Mouse (Mus musculus): ENCODE results near the gene Lef1. TPM values are rescaled to one million over a fixed set of nuclear protein-coding genes. Genes with fewer than 3 reads are reported as not detected.

The Lef1 gene
- total RNA-seq, 1 experiment from 2014 or later: not detected

DNA sequence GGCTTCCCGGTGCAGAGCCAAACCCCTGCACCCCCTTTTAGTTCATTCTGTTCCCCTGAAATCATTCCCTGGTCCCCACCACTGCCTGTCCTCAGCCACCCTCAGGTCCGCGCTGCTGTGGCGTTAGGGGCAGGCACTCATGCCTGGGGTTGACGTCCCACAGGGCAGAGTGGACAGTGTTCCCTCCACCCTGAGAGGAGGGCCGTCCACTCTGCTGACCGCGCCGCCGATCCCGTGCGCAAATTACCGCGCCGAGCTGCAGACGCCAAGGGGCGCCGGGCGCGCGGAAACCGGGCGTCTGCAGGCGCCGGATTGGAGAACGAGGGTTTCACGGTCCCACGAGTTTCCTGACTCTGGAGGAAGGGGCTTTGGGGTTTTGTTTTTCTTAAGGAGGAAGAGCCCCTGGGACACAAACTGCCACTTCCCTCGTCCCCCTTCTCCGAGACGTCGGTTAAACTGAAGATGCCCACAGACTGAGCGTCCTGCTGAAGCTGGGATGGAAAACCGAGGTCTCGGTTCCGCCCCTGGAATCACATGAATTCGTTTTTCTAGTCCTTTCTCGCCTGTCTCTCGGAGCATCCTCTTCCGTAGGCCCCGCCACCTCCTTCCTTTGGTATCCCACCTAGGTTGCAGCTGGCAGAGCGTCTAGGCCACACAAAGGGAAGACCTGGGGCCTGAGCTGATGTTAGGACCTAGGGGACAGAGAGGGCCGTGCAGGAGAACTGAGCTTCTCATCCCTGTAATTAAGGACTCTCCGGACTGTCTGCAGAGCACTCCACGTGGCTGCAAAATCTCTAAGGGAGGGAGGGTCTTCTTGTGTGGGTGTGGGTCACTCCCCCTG is 3.6 kb upstream of the Lef1 start:
- no peak for ATAC-seq (replicated peaks; ENCODE audit: low read depth, poor library complexity, severe bottlenecking)

DNA sequence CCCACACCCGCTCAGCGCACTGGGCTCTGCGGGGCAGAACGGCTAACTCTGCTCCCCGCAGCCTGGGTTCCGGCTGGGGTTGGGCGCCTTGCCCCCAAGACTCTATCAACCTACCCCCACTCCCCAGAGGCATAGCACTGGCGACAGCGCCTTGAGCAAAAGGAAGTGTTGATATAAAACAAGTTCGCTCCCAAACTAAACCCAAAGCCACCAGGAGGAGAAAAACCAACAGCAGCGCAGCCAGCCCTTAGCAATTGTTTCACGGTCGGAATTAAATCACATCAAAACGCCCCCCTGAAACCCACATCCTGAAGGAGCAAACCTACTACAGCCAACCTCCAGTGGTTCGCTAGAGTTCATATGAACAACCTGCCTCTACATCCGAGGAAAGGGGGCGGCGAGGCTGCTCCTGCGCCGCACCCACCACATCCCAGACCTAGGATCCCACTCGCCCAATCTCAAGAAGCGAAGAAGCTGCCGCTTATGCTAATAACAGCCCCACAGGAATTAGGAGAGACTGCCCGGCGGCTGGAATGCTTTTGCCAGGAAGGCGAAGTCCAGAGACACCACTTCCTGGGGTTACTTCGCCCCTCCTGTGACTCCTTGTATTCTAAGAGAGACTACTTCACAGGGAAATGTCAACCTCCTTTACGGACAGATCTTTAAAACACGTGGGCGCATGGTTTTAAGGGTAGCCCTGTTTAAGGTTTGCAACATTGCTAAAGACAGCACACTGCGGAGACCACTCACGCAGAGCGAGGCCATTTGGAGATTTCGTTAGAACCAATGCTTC is 2.8 kb upstream of the Lef1 start:
- no peak for ATAC-seq (replicated peaks; ENCODE audit: low read depth, poor library complexity, severe bottlenecking)

DNA sequence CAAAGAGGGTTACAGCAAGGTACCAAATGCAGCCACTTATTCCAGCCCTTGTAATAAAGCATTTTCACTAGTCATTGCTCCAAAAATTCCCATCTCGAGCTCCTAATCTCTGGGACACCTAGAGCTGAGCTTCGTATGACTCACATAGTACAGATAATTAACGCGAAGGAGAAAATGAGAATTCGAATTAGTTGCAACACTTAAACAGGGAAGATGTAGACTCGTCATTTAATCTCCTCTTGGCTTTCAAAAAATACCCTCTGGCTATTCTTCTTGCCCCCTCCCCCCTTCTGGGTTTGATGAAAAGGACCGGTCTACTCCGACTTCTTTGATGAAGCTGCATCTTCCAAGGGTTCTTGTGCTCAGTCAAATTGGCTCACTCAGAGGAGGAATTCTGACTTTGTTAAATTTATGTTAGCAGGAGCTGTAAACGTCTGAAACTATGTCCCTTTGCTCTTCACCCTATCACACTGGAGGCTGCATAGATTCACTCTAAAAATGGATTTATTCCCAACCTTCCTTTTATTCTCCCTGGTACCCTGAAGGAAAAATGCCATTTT is 2.1 kb upstream of the Lef1 start:
- no peak for ATAC-seq (replicated peaks; ENCODE audit: low read depth, poor library complexity, severe bottlenecking)

GRCm38 (mm10) chr3:131109066-131109685 is 1.1 kb upstream of the Lef1 start:
- no peak for ATAC-seq (replicated peaks; ENCODE audit: low read depth, poor library complexity, severe bottlenecking)

- ATAC-seq (replicated peaks; ENCODE audit: low read depth, poor library complexity, severe bottlenecking): no peak
Measured at GRCm38 (mm10) chr3:131109686-131110070, 593 bp upstream of the Lef1 start.

- 0 out of 2 replicates have a peak, but pooled peaks have one; percentile 12 for ATAC-seq (replicated peaks; ENCODE audit: low read depth, poor library complexity, severe bottlenecking)
Measured at GRCm38 (mm10) chr3:131111151-131111850, 1.0 kb downstream of the Lef1 start.

DNA sequence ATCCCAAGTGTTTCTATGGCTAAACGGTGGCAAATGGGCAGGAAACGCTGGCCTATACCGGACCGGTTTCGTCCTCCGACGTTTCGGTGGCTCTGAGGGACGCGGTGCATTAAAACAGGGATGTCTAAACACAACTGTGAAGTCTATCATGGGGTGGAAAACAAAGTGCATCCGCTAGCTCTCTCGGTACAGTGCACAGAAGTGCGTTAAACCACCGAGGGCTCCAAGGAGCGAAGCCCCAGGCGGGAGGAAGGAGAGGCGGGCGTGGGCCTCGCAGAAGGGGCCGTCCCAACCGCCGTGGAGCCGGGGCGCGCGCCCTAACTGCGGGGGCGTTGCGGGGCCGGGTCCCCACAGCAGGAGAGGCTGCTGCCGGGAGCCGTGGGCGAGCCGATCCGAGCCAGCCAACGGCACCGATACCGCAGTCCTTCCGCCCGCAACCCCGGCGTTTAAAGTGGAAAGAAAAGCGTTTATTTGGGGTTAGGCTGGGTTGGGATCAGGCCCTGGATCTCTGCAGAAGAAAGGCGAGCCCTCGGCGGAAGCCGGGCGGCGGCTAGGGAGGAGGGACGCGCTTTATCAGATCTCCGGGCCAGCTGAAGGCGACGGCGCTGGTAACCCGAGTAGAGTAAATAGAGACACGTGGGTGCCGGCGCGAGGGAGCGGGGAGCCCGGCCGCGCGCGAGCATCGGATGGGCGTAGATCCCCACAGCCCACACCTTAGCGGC is 1.7 kb downstream of the Lef1 start:
- peak; percentile 74 for ATAC-seq (replicated peaks; ENCODE audit: low read depth, poor library complexity, severe bottlenecking)

GRCm38 (mm10) chr3:131112573-131112955 is 2.3 kb downstream of the Lef1 start:
- no peak for ATAC-seq (replicated peaks; ENCODE audit: low read depth, poor library complexity, severe bottlenecking)

DNA sequence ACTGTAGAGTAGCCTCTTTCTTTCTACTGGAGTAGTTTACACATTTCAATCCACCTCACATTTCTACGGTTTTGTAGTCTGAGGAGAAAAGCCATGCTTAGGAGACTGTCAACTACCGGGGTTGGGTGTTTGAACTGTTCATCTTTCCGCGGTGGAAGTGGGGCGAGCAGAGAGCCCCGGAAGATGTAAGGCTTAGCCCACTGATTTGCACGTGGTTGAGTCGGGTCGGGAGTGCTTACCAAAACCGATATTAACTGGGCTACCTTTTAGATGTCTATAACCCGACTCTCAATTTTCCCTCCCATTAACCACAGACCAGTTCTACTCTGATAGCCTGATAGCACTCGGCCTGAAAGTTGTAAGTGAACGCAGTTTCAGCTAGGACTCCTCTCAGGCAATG is 2.8 kb downstream of the Lef1 start:
- peak; percentile 10; the same call in 1 of the 2 replicates for ATAC-seq (replicated peaks; ENCODE audit: low read depth, poor library complexity, severe bottlenecking)

DNA sequence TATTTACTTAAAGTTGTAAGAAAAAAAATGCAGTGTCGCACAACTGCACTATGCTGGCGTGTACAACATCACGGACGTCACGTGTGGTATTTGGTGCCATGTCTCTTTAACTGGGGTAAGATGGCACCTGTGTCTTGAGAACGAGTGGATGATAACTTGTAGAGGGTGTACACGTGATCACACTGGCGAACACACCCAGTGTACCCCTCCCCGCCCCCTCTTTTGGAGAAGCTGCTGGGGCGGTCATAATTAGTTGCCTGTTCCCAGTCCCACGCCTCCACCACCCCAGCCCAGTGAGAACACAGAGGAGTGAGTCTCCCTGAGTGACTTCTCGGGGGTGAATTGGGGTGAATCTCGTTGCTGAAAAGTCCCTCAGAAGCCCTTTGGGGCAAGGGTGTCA is 5.8 kb downstream of the Lef1 start:
- no peak for ATAC-seq (replicated peaks; ENCODE audit: low read depth, poor library complexity, severe bottlenecking)

GRCm38 (mm10) chr3:131117352-131117751 is 7.1 kb downstream of the Lef1 start:
- ATAC-seq (replicated peaks; ENCODE audit: low read depth, poor library complexity, severe bottlenecking): no peak

DNA sequence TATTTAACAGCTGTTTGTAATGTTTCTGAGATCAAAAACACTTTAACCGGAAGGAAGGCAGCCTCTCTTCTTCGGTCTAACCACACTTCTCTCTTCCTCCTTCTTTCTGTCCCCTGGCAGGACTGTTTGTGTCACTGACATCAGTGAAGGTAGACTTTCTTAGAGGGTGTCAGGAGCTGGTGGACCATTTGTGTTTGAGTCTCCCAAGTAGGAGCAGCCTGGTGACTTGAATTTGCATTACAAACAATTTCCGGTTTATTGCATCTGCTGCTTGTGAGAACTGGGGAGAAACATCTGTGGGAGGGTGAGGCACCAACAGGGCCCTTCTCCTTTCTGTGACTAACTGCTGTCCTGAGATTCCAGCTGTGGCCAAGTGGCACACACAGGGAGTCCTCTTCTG is 7.6 kb downstream of the Lef1 start:
- peak; percentile 41; the same call in 1 of the 2 replicates for ATAC-seq (replicated peaks; ENCODE audit: low read depth, poor library complexity, severe bottlenecking)

GRCm38 (mm10) chr3:131119435-131119834 is 9.2 kb downstream of the Lef1 start:
- no peak for ATAC-seq (replicated peaks; ENCODE audit: low read depth, poor library complexity, severe bottlenecking)

DNA sequence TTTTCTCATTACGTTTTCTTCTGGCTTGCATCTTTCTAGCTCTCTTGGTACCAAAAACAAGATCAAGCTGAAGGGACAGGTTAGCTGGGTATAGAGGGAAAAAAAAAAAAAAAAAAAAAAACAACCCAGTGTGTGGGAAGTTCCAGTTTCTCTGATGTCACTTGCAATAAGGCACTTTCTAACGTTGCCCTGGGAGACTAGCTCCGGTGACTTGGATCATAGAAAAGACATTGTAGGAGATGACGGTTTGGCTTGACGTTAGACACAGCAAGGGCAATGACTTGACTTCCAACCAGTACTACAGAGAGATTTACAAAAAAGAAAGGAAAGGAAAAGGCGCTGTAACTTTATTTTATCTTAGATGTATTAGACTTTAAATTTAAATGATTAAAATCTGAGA is 13.2 kb downstream of the Lef1 start:
- ATAC-seq (replicated peaks; ENCODE audit: low read depth, poor library complexity, severe bottlenecking): no peak

DNA sequence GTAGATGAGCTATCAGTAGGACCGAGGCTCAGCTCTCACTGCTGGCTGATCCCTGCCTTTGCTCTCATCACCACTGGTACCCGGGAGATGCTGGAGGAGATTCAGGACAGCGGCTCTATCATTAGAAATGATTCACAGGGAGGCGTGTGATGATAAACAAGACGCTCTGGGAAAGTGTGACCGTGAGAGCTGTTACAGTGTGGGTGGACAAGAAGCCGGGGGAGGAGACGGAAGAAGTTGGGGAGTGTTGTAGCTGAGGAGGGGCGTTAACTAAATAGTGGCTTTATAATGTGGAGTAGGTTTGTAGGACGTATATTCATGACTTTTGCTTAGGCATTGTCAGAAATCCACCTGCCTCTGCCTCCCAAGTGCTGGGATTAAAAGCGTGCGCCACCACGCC is 15.6 kb downstream of the Lef1 start:
- ATAC-seq (replicated peaks; ENCODE audit: low read depth, poor library complexity, severe bottlenecking): no peak

- ATAC-seq (replicated peaks; ENCODE audit: low read depth, poor library complexity, severe bottlenecking): no peak
Measured at GRCm38 (mm10) chr3:131126438-131126837, 16.2 kb downstream of the Lef1 start.

DNA sequence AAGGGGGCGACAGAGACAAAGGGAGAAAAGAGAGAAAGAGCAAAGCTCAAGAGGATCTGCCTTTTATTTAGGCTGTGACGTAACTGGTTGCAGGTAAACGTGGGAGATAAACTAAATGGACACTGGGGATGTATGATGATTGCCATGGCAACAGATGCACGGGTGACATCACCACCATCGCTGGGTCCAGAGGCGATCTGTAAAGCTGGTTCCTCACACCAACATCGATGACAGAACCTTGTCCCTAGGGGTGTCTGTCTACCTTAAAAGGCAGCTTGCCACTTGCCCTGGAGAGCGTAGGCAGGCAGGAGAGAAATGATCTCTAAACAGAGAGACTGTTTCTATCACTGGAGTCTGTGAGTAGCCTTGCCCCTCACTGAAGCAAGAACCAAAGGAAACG is 23.7 kb downstream of the Lef1 start:
- ATAC-seq (replicated peaks; ENCODE audit: low read depth, poor library complexity, severe bottlenecking): no peak

- ATAC-seq (replicated peaks; ENCODE audit: low read depth, poor library complexity, severe bottlenecking): no peak
Measured at GRCm38 (mm10) chr3:131135434-131135833, 25.2 kb downstream of the Lef1 start.

DNA sequence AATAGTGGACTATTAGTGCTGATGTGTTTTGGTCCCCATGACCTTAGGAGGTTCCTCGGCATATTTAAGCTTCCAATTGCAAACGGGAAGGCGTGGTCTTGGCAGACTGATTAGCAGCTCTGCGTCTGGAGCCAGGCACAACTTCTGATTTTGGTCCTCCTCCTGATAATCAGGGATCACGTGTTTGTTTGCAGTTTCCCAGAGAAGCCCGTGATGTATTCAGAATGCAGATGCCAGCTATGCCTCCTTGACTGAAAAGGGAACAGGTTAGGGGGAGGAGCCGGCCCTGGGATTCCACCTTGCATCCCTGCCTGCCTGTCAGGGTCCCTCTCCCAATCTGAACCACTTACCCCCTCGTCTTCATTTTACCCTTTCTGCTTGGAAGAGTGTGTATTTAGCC is 26.2 kb downstream of the Lef1 start:
- no peak for ATAC-seq (replicated peaks; ENCODE audit: low read depth, poor library complexity, severe bottlenecking)
